Mouse (Mus musculus) limb, embryonic 14.5 days (tissue): ENCODE measurements around the gene Recql. TPM values are rescaled to one million over a fixed set of nuclear protein-coding genes. Genes with fewer than 3 reads are reported as not detected.

Experiments
- ATAC-seq: fragments of 200-750 bp; cut with Nextera tagmentation; 2 replicates; pipeline ENCODE4 v1.8.0; 2017; ENCODE audit warnings: low read depth, moderate number of reproducible peaks, moderate TSS enrichment; ENCODE audit not compliant: low FRiP score
- DNase-seq: peaks from one replicate; pipeline ENCODE4 v3.0.0-alpha.2; 2015; ENCODE audit warnings: low spot score
- H3K27ac ChIP-seq: fragments of 300-500 bp; sonication (generic); replicated peaks from 2 replicates; pipeline ENCODE4 v1.5.1; 2014; ENCODE audit warnings: low read depth, mild to moderate bottlenecking, low read length, moderate library complexity, mixed read lengths
- H3K27me3 ChIP-seq: fragments of 300-500 bp; sonication (generic); 2 replicates; pipeline ENCODE4 v1.6.1; 2014; ENCODE audit warnings: low read length, mixed read lengths; ENCODE audit not compliant: control insufficient read depth, insufficient read depth
- H3K36me3 ChIP-seq: fragments of 300-500 bp; sonication (generic); 2 replicates; pipeline ENCODE4 v1.6.1; 2014; ENCODE audit warnings: mild to moderate bottlenecking, low read length, moderate library complexity, mixed read lengths; ENCODE audit not compliant: control insufficient read depth, insufficient read depth
- H3K4me1 ChIP-seq: fragments of 300-500 bp; sonication (generic); 2 replicates; pipeline ENCODE4 v1.6.1; 2014; ENCODE audit warnings: antibody characterized with exemption, low read length, mixed read lengths; ENCODE audit not compliant: control insufficient read depth, insufficient read depth
- H3K4me2 ChIP-seq: fragments of 300-500 bp; sonication (generic); replicated peaks from 2 replicates; pipeline ENCODE4 v1.6.1; 2014; ENCODE audit warnings: low read depth, mild to moderate bottlenecking, low read length, moderate library complexity; ENCODE audit not compliant: severe bottlenecking
- H3K4me3 ChIP-seq: fragments of 300-500 bp; sonication (generic); replicated peaks from 2 replicates; pipeline ENCODE4 v1.5.1; 2014; ENCODE audit warnings: low read length
- H3K9ac ChIP-seq: fragments of 300-500 bp; sonication (generic); 2 replicates; pipeline ENCODE4 v1.6.1; 2014; ENCODE audit warnings: mild to moderate bottlenecking, low read depth, low read length, moderate library complexity; ENCODE audit not compliant: severe bottlenecking
- H3K9me3 ChIP-seq: fragments of 300-500 bp; sonication (generic); 2 replicates; pipeline ENCODE4 v1.6.1; 2016; ENCODE audit warnings: low read length; ENCODE audit not compliant: control insufficient read depth
- POLR2A ChIP-seq: fragments of 200-500 bp; IDR thresholded peaks from 2 replicates; pipeline ENCODE4 v1.8.0; 2012; ENCODE audit warnings: inconsistent platforms, mild to moderate bottlenecking, moderate library complexity, borderline replicate concordance; ENCODE audit not compliant: insufficient read depth, insufficient read length; ENCODE audit errors: extremely low read depth
- WGBS: fragments of 180-500 bp; shearing (Covaris S2); extraction: QIAGEN DNeasy Blood & Tissue Kit; methylation state at CpG from one replicate; pipeline ENCODE4 v1.1.7; 2014; 5-methylcytosine and 5-hydroxymethylcytosine counted together
- polyA plus RNA-seq, 2 experiments: library from polyadenylated mRNA; depleted of rRNA in 1 of 2; stranded (reverse) in 1 of 2; unstranded in 1 of 2; fragments of >200 nt; fragmentation: Nextera tagmentation in 1 of 2; extraction: Ambion mirVana in 1 of 2; gene quantifications; 2 replicates each; pipeline versions ENCODE4 v1.2.1 to v1.2.3; 2012 to 2014

Gene Recql
- polyA plus RNA-seq, 2 experiments, result 23.9 to 26.7 TPM

- WGBS, result 85% methylated on average over 6 of the region's 6 CpGs
- ATAC-seq (no peak), DNase-seq (no peak)
- no peaks in the 10 kb centered on the region for H3K27me3 ChIP-seq
- H3K4me3 ChIP-seq, result no peak overlapping the region
- no peak overlapping the region for H3K4me2 ChIP-seq
- no peak overlapping the region for H3K27ac ChIP-seq
- TF ChIP-seq POLR2A, result no peak
- no peaks in the 10 kb centered on the region for H3K4me1 ChIP-seq
- H3K9ac ChIP-seq, result no peak overlapping the region
- peaks cover 10% of the 10 kb centered on the region for H3K36me3 ChIP-seq
- H3K9me3 ChIP-seq, result no peaks in the 10 kb centered on the region
Measured at GRCm38 (mm10) chr6:142379961-142380360, 6.9 kb downstream of the Recql start.

DNA sequence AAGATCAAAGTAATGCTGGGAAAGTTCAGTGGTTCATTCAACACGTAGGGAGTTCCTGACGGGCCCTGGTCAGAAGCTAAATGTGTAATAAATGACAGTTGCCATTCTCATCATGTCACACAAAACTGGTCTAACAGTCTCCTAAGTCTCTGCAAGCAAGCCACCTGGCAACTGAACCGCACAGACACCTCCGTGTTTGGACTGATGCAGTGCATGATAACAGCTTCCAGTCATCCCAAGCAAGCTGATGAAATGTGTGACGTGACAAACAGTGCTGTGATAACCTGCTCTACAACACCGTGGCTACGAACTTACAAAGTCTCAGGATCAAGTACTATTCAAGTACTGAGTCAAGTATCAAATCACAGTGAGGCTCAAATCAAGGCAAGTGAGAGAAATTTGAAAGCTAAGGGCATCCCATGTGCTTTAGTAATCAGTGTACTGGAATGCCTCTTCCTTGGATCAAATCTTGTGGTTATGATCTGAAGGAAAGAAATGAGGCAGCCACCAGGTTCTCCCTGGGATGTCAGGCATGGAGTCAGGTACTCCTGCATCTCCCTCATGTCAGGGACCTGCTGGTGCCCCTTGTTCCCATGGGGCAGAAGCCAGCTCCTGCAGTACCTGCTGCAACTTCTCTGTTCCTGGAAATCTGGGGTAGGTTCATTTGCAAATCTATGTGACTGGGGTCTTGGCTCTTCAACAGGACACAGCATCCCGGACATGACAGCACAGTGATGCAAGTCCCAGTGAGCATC is 8.1 kb downstream of the Recql start:
- no peak for ATAC-seq
- WGBS, result 88% methylated on average over 8 of the region's 8 CpGs
- Histone ChIP-seq H3K27me3 (no peaks in the 10 kb centered on the region), H3K9ac (no peak overlapping the region), H3K4me2 (no peak overlapping the region), H3K4me3 (no peak overlapping the region), H3K9me3 (no peaks in the 10 kb centered on the region), H3K27ac (no peak overlapping the region), H3K36me3 (peaks cover 19% of the 10 kb centered on the region), H3K4me1 (no peaks in the 10 kb centered on the region)
- TF ChIP-seq POLR2A, result no peak
- DNase-seq, result no peak

- TF ChIP-seq POLR2A, result no peak
- H3K27ac ChIP-seq, result no peak overlapping the region
- H3K9me3 ChIP-seq, result no peaks in the 10 kb centered on the region
- H3K4me3 ChIP-seq, result no peak overlapping the region
- no peak overlapping the region for H3K4me2 ChIP-seq
- no peak for DNase-seq
- WGBS, result 68% methylated on average over 1 of the region's 1 CpGs
- peaks cover 29% of the 10 kb centered on the region for H3K36me3 ChIP-seq
- no peak overlapping the region for H3K9ac ChIP-seq
- H3K27me3 ChIP-seq, result no peaks in the 10 kb centered on the region
- no peaks in the 10 kb centered on the region for H3K4me1 ChIP-seq
- no peak for ATAC-seq
Measured at GRCm38 (mm10) chr6:142377081-142377480, 9.8 kb downstream of the Recql start.

DNA sequence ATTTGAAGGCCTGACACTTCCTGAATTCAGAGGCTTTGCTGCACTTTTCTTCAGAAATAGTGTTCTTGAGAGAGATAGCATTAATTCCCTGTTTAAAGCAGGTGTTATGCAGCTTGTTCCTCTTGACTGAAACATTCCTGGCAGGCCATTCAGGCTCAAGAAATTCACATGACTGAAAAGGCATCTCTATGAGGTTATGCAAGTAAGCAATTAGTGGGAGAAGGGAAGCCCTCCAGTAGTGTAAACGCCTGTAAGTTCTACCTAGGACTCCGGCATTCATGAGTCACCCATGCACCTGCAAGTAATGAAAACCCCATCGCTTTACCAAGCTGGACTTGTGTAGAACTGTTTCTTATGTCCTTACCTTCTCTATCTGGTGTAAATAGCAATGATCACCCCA is 17.3 kb downstream of the Recql start:
- no peak overlapping the region for H3K27ac ChIP-seq
- WGBS, result 80% methylated on average over 3 of the region's 3 CpGs
- no peak for DNase-seq
- no peak overlapping the region for H3K4me2 ChIP-seq
- no peak for ATAC-seq
- H3K9me3 ChIP-seq, result no peaks in the 10 kb centered on the region
- no peaks in the 10 kb centered on the region for H3K4me1 ChIP-seq
- peaks cover 39% of the 10 kb centered on the region for H3K36me3 ChIP-seq
- no peaks in the 10 kb centered on the region for H3K27me3 ChIP-seq
- H3K4me3 ChIP-seq, result no peak overlapping the region
- no peak overlapping the region for H3K9ac ChIP-seq
- no peak for TF ChIP-seq POLR2A

DNA sequence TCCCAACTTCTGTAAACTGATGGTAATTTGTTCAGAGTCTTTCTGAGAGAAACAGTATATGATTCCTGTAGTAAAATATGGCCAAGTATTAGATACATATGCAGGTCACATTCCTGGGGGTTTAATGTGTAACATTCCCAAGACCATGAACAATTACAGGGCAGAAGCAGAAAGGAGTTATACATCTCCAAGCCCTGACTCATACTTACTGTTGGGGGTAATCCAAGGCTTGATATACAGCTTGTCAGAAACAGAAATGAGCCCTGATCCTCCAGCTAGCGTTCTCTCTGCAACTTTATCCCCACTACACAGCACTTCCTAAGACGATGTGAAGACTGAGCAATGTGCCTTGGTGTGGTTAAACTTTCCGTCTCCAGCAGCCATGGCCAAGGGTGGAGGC is 19.3 kb downstream of the Recql start:
- no peak overlapping the region for H3K4me2 ChIP-seq
- peaks cover 42% of the 10 kb centered on the region for H3K36me3 ChIP-seq

More for the DNA sequence above, 19.3 kb downstream of the Recql start:
- H3K9me3 ChIP-seq, result no peaks in the 10 kb centered on the region
- no peak overlapping the region for H3K27ac ChIP-seq
- H3K4me1 ChIP-seq, result no peaks in the 10 kb centered on the region
- no peaks in the 10 kb centered on the region for H3K27me3 ChIP-seq
- DNase-seq (no peak), ATAC-seq (no peak)
- 90% methylated on average over 3 of the region's 3 CpGs for WGBS
- H3K4me3 ChIP-seq, result no peak overlapping the region
- no peak overlapping the region for H3K9ac ChIP-seq
- no peak for TF ChIP-seq POLR2A
